Mouse (Mus musculus): ENCODE data around the gene Comp.

The Comp gene

DNA sequence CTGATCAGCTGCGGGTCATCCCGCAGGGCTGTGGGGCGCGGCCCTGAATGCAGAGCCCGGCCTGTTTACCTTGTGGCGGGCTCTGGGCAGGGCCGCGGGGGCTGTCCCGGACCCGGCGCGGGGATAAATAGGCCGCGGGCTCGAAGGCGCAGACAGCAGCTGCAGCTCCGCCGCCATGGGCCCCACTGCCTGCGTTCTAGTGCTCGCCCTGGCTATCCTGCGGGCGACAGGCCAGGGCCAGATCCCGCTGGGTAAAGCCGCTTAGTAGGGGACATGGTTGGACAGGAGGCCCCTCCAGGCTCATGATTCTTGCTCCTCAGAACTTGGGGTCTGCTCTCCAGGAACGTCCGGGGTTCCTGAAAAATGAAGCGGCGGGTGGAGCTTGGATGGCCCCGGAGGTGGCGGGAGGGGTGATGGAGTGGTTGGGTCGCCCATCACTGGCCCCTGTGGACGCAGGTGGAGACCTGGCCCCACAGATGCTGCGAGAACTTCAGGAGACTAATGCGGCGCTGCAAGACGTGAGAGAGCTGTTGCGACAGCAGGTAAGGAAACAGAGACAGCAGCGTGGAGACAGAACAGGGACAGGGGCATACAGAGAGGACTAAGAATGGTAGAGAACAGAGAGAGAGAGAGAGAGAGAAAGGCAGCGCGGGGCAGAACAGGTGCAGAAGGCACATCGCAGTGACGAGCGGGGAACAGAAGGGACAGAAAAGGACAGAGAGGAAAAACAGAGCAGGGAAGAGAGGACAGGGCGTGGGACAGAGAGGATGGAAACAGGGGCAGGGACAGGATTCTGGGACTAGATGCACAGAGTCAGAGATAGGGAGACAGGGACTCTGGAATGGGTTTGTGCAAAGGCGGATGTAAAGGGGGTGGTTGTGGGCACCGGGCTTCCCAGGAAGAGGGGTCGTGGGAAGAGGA is at the start of gene Comp:
Gene Comp, plus strand, starts transcription at position 162 of the 921 bp plus-strand sequence.
- DNase-seq (ENCODE audit: low spot score), result no peak

DNA sequence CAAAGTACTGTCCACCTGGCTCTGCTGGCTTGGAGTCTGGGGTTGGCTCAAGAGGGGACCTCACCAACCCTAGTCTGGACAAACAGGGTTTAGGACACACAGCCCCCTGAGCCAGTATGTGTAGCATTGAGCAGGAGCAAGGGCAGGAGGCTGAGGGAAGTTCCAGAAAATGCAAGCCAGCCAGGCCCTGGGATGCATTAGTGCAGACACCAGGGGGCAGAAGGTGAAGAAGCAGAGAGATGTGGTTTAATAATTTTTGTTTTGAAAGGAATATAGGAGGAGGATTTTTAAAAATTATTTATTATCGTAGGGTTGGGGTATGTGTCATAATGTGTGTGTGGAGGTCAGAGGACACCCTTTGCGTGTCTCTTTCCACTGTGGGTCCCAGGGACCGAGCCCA is 49.6 kb upstream of the Comp start:
- no peak for DNase-seq (ENCODE audit: low spot score)

DNA sequence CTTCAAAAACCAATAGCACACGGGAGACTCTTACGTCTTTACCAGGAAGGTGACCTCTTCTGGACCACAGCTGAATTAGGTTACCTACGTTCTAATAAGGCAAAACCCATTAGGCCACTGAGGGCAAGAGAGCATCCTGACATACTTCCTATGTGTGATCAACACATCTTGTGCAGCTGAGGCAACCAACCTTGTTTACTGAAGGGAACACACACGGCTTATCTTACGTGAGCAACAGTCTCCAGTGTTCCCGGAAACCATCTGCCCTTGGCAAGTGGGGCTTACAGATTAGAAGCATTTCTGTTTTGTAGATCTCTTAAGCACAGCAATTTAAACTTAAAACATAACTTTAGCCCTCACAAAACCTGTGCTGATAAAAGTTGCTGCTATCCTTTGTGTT is 45.8 kb upstream of the Comp start:
- no peak for DNase-seq (ENCODE audit: low spot score)

DNA sequence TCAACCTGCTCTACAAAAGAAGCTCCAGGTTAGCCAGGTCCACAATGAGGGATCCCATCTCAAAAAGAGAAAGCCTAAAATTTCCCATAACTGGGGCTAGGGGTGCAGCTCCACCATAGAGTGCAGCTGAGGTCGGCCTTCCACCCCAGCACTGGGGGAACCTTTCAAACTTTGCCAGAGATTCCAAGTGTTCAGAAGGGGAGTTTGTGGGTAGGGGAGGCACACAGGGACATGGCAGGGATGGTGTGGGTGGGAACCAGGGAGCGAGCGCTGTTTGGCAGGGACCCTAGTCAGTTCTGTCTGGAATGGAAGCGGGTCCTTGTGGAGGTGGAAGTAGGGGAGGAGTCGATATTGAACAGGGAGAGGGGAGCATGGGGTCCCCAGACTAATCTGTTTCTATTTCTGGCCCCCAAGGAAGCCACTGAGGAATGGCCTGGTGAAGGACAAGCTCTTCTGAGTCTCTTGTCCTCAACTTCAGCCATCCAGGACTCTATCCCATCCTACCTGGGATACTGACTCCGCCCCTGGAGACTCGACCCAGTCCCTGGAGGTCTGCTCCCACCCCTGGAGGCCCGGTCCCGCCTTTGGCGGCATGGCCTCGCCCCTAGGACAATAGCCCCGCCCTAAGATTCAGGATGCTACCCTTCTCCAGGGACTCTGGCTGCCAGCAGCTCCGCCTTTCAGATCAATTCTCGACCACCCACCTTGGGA is 44.1 kb upstream of the Comp start, which contains the start of gene Gdf1:
Gene Gdf1, plus strand, starts transcription at position 694 of the 711 bp plus-strand sequence.
- DNase-seq (ENCODE audit: low spot score), result no peak

GRCm38 (mm10) chr8:70329835-70330740 is 43.3 kb upstream of the Comp start:
- peak; percentile 43 for DNase-seq (ENCODE audit: low spot score)

- DNase-seq (ENCODE audit: low spot score), result peak; percentile 70
Observed at GRCm38 (mm10) chr8:70330741-70331364, 42.5 kb upstream of the Comp start.

DNA sequence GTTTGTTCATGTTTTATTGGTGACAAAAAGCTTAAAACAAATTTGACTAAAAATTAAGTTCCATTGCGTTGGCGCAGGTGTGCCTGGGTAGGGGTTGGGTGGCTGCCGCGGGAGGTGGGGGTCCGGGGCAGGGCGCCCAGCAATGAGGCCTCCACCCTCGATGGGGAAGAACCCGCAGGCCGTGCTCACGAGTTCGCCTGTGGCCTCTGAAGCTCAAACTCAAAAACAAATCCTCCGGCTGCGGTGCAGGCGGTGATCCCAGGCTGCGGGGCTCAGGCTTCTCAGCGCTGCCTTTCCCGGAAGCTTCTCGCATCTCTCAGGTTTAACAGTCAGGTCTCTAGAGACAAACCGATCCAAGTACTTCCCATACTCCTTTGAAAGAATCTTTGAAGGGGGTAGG is 41.8 kb upstream of the Comp start:
- peak; percentile 19 for DNase-seq (ENCODE audit: low spot score)

- peak; percentile 87 for DNase-seq (ENCODE audit: low spot score)
Observed at GRCm38 (mm10) chr8:70332070-70332877, 41.1 kb upstream of the Comp start.

DNA sequence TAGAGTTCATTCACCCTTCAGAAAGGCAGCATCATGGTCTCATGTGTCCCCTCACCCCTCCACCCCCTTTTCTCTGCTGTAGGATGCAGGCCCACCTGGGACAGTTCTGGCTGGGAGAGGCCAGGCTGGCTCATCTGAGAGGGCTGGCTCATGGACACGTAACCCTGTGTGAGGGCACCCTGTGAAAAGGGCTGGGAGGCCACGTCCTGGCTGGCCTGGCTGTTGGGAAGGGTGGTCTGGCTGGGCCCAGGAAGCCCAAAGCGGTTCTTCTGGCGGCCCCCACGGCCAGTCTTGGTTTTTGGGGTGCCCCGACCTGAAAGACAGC is 40.5 kb upstream of the Comp start:
- DNase-seq (ENCODE audit: low spot score), result no peak

- no peak for DNase-seq (ENCODE audit: low spot score)
Observed at GRCm38 (mm10) chr8:70338931-70339330, 34.4 kb upstream of the Comp start.

- no peak for DNase-seq (ENCODE audit: low spot score)
Observed at GRCm38 (mm10) chr8:70340659-70341058, 32.7 kb upstream of the Comp start.

- no peak for DNase-seq (ENCODE audit: low spot score)
Observed at GRCm38 (mm10) chr8:70342007-70342406, 31.4 kb upstream of the Comp start.

- DNase-seq (ENCODE audit: low spot score), result no peak
Observed at GRCm38 (mm10) chr8:70343076-70343475, 30.3 kb upstream of the Comp start.

GRCm38 (mm10) chr8:70343696-70344095 is 29.7 kb upstream of the Comp start:
- DNase-seq (ENCODE audit: low spot score), result peak; percentile 75

- DNase-seq (ENCODE audit: low spot score), result no peak
Observed at GRCm38 (mm10) chr8:70344279-70344678, 29.1 kb upstream of the Comp start.

- no peak for DNase-seq (ENCODE audit: low spot score)
Observed at GRCm38 (mm10) chr8:70347443-70347842, 25.9 kb upstream of the Comp start.

GRCm38 (mm10) chr8:70347860-70348420 is 25.4 kb upstream of the Comp start:
- DNase-seq (ENCODE audit: low spot score), result no peak

DNA sequence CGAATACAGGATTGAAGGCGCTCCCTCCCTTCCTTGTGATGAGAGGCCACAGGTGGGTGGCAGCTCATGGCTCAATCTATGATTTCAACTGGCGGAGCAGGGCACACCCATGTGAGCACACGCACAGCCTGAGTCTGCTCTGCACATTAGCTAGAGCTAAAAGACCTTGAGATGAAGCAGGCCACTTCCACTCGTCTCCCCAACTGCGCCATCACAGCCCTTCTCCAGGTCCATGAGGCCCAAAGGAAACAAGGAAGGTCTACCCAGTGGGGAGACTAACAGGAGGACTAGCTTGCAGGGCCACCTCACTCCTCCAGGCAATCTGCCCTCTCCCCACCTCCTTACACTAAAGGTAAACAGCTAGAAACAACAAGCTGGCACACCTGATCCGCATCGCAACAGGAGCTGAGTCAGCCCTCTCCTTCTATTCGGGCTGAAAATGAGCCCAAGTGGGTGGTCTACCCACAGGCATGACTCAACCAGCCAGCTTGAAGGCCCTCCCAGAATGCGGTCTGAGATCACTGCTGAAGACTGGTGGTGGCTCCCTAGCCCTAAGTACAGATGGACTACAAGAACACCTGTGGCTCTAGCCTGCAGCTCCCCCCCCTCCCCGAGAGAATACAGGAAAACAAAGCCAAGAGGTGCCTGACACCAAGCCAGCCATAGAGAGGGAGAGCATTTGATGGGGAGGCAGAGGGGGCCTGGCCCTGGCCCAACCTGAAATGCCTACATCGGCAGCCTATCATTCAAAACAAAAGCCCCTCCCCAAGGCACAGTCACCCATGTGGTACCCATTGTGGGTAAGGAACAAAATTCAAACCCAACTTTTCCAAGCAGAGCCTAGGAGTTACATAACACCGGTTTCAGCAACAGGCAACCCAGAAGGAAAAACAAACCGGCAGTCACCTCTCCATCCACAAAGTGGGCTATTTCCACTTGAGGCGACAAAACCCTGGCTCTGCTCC is 22.0 kb upstream of the Comp start:
- no peak for DNase-seq (ENCODE audit: low spot score)

DNA sequence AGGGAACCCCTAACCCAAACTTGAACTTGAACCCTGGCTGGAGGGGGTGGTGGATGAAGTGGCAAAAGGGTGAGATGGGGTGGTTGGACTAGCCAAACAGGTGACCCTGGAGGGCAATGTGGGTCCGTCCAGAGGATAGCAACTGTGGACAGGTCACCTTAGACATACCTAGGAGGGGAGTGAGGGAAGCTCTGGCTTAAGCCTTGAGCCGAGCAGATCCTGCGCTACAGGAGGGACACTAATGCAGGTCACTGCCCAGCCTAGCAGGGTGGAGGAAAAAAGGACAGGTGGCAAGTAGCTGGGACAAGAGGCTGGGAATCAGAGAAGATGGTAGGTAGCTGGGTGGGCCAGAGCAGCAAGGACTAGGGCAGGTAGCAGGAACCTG is 21.4 kb upstream of the Comp start:
- no peak for DNase-seq (ENCODE audit: low spot score)
